Mouse (Mus musculus) ovary, postnatal 36 days (tissue): Measurements from ENCODE around the gene Myo19.
A peak's percentile ranks its signal among the peaks of the same experiment; 100 is the strongest.
"Not testable (repeated sequence)": the region's sequence is repeated elsewhere in the genome, so short reads cannot be mapped to it uniquely, and the experiment has no call there.

Experiments
- DNase-seq: peaks from one replicate; pipeline ENCODE4 v3.0.0; 2022; ENCODE audit warnings: low spot score, mixed read lengths

Gene Myo19

DNA sequence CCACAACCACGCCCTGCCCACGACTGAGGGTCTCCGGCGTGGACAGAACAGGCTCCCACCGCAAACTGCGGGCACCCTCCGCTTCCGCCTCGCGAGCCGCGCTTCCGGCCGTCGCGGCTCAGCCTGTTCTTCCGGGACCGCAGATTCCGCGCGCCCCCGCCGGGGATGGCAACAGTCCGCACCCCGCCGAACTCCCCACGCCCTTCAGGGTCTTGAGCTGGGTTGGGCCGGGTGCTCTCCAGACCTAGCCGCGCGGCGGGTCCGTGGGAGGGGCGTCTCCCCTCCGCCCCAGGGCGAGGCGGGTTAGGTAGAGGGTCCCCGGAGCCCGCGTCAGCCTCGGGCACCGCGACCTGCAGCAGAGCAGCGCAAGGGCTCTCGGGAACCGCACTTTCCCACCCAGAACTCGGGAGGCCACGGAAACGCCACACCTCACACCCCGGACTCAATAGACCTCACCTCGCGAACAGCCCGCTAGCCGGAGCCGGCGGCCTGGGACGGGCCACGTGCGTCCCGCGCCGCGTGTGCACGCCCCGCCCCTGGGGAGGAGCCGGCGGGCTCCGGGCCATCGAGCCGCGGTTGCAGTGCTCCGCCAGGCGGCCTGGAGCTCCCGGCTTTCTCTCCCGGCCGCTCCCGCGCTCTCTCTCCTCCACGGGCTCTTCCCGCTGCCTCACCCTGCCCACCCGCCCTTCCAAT lies at the start of gene Myo19, which contains the start of gene Pigw:
Gene Myo19, plus strand, starts transcription at position 377 of the 693 bp plus-strand sequence.
Gene Pigw, minus strand, starts transcription at position 514 of the 693 bp plus-strand sequence.
- peak; percentile 85 for DNase-seq

DNA sequence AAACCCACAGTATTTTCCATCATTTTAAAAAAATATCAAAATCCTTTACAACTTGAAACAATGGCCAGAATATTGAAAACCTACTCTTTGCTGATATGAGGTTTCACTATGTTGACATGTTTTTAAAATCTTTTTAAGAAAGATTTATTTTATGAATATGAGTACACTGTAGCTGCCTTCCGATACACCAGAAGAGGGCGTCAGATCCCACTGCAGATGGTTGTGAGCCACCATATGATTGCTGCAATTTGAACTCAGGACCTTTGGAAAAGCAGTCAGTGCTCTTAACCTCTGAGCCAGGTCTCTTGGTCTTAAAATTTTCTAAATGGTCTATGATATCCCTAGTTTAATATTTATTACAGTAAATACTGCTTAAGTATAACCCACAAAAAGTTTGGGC lies 40.6 kb upstream of the Myo19 start:
- no peak for DNase-seq

DNA sequence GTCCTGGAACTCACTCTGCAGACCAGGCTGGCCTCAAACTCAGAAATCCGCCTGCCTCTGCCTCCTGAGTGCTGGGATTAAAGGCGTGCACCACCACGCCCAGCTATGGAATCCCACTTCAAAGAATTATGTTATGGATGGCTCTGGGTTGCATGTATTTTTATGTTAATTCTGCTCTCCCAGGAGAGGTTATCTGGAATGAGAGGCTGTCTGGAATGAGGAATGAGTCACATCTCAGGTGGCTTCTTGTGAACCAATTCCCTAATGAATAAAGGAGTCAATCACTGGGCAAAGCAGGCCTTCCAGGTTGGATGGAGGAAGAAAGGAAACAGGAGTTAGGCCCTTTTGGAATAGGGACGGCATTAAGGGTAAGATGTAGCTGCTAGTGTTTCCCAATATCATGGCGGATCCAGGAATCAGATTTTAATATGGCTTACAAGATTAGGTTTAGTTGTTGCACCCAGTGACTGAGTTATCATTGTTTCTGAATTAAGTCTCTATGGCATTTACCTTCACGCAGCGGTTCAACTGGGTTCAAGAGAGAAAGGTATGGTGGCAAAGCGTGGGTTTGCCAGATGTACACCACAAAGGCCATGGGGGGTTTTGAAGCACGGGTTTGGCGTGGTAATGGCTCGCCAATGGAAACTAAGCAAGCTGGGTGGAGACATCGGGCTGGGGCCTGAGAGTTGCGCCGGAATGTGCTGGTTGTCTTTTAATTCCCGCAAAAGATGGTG lies 33.0 kb upstream of the Myo19 start:
- DNase-seq: no peak

DNA sequence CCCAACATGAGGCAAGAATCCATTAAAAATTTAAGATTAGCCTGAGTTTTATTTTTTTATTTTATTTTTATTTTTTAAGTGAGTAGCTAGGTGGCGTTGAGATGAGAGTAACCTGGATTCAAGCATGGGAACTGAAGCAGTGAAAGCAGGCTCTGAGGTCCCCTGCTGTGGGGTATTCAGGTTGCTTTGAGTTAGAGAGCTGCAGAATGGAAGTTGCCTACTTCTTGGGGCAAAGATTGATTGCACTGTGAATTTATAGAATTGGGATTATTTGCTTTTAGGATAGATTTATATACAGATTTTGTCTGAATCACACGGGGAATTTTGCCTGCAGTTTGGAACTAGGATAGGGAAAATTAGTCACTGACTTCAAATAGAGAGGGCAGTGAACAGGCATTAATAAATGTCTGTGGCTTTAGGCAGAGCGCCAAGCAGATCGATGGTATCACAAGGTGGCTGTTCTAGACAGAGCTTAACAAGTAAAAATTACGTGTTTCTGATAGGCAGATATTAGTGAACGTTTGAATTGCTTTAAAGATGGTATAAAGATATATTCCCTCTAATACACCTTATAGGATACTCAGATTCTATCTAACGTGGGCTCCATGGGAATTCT lies 32.4 kb upstream of the Myo19 start:
- no peak for DNase-seq

DNA sequence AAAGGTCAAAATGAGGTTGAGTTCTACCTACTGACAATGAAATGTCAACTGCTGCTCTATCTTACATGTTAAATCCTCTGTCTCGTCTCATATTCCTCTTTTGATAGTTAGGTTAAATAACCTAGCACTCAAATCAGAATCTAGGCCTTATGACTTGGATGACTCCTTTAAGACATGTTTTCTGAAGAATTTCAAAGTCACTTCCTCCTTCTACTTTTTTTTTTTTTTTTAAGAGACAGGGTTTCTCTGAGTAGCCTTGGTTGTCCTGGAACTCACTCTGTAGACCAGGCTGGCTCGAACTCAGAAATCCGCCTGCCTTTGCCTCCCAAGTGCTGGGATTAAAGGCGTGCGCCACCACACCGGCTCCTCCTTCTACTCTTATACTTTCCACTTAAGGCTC lies 24.7 kb upstream of the Myo19 start:
- DNase-seq: no peak

DNA sequence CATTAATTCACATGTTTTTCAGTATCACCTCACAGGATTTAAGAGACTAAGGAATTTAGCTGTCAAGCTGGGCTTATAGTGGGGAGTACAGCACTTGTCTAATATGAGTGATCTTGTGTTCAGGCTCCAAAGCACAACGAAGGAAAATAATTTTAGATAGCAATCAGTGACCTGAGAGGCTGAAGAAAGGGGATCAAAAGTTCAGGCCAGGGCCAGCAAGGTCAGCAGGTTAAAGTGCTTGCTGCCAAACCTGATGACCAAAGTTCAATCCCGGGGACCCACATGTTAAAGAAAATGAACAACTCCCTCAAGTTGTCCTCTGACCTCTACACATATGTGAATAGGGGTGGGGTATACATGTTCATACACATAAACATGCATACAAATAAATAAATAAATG lies 14.7 kb upstream of the Myo19 start:
- no peak for DNase-seq

DNA sequence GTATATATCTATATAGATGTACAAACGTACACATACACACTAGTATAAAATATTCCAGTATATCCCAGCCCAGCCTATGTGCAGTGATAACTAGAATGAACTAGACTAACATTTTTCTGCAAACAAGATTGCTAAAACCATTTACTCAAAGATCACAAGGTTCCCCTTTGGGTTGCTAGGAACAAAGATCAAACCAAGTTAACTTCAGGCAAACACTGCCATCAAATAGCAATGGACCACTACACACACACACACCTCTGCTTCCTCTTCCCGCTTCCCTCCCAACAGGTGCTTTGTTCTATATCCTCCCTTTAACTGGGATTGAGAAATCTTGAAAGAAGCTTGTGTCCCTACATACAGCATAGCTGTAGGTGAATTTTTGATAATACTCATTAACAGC lies 12.4 kb upstream of the Myo19 start:
- no peak for DNase-seq

DNA sequence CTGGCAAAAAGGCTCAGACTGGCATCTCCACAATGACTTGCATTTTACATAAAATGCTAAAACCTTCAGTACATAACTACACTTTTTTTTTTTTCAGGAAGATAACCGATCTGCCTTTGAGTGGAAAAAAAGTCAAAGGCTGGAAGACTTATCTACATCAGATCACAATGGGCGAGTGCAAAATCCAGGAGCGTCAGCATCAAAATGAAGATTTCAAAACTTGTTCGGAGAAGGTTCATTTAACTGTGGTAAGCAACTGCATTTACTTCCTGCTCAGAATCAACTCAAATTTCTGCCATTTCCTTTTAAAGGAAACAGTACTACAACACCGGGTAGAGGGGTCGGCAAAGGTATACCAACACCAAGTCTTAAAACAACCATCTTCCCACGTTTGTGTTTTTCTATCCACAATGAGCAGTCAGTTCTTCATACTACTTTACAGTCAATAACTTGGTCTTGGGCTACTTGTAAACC lies 11.1 kb upstream of the Myo19 start:
- DNase-seq: no peak

DNA sequence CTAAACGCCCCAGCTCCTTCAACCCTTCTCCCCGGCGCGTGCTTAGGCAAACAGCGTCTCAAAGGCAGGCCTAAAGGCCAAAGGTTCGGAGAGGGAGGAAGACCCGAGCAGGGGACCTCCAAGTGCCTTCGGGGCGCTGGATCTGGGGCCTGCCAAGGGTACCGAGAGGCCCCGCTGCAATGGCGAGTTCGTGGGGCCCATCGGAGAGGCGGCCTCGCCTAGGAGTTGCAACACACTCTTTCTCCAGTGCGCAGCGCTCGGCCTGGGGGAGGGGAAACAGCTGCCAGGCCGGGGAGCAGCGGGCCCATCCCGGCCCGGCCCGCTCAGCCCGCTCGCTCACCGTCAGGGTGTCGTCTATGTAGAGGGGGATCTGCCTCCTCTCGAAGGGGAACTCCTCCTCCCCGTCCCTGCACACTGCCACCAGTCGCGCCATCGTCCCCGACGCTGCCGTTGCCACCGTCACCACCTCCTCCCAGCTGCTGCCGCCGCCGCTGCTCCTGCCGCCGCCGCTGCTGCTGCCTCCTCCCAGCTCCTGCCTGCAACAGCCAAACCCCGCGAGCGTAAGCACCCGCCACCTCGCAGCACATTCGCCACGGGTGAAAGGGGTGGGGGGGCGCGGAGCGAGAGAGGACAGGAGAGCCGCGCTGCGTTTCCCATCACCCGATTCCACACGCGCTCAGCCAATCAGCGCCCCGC lies 10.3 kb upstream of the Myo19 start:
- DNase-seq: peak; percentile 95

DNA sequence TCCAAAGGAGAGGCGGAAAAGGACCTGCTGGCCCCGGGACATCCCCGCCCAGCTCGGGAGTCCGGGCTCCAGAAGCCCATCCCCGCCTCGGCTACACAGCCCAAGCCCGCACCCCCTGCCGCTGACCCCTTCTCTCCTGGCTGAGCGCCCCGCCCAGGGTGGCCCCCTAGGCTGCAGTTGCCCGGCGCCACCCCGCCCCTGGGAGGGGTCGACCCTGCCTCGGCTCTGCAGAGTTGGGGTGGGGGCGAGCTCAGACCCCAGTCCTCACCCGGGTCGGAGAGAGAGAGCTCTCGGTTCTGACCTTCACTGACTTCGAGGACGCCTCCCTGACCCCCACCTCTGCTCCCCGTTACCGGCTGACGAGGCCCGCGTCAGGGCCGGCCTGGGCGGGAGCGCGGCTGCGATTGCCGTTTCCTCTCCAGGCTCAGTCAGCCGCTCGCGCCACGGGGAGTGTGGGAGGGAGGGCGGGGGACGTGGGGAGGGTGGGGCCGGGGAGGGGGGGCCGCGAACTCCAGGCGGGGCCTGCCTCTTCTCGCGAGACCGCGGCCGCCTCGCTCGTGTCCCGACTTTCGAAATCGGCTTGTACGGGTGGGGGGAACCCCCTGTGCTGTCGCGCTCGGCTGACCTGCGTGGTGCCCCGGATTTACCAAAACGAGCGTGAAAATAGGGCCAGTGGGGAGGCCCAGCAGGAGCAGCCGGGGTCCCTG lies 9.5 kb upstream of the Myo19 start, which contains the start of gene Ggnbp2:
Gene Ggnbp2, minus strand, starts transcription at position 481 of the 707 bp plus-strand sequence.
- peak; percentile 93 for DNase-seq

DNA sequence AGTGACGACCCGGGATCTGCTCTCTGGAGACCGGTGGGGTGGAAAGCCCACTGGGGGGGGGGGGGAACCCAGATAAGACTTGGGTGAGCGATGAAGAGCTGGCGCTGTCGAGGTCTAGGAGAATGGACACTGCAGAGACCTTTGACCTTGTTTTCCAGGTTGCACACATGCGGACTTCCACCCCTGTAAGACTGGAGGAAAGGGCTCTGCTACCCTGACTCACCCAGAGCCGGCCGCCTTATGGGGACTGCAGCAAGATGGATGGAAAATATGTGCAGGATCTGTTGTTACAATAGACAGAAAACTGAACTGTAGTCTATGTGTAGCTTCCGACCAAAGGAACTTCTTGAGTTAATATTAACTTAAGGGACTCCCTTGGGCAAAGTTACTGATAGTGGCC lies 8.9 kb upstream of the Myo19 start:
- no peak for DNase-seq

DNA sequence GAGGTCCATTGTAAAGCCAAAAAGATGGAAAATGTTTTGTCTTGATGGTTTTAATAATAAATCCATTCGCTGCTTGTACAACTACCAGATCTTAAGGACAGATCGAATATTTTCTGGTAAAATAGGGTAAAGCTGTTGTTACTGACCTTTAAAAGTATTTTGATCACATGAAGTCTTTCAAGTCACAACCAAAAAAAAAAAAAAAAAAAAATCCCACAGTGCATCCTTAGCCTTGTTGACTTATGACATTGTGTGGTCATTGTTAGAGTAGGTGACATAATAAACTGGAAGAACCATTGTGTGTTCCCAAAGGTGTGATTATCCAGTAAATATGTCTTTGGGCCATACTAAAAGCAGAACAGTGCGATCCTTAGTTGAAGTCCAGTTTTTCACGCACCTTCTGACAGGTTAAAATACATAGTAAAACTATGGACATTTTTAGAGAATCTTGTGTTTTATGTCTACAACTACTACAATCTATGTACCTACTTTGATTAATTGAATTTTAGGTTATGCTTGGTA lies 8.3 kb upstream of the Myo19 start:
- no peak for DNase-seq

DNA sequence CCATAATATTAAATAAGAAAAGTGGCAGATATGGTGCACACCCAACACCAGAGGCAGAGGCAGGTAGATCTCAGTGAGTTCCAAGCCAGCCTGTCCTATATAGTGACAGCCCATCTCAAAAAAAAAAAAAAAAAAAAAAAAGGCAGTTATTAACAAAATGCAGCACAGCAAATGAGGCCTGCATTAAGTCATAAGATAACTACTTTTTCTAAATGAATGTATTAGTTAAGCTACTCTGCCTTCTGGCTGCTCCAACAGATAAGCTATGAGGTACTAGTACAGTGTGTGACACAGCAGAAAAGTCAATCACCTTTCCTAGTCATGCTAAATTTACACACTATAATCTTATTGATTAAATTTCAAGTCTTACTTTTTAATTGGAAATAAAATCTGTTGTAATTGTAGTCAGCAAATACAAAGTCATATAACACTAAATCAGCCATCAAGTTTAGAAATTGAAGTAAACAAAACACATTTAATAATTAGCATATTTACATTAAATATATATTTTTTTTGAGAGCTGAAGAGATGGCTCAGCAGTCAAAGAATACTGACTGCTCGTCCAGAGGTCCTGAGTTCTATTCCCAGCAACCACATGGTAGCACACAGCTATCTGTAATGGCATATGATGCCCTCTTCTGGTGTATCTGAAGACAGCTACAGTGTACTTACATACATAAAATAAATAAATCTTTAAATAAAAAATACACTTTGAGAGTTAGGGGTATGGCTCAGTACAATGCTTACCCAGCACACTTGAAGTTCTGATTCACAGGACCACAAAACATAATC lies 6.7 kb upstream of the Myo19 start:
- DNase-seq: no peak

DNA sequence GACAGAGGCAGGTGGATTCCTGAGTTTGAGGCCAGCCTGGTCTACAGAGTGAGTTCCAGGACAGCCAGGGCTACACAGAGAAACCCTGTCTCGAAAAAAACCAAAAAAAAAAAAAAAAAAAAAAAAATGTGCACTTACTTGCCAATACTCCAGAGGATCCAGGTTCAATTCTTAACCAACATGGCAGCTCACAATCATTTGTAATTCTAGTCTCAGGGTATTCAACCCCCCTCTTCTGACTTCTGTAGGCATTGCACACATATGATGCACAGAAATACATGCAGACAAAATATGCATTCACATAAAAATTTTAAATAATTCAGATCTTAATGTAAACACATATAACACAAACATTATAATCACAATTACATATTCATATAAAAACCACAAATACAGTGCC lies 3.9 kb upstream of the Myo19 start:
- DNase-seq: not testable (repeated sequence)

DNA sequence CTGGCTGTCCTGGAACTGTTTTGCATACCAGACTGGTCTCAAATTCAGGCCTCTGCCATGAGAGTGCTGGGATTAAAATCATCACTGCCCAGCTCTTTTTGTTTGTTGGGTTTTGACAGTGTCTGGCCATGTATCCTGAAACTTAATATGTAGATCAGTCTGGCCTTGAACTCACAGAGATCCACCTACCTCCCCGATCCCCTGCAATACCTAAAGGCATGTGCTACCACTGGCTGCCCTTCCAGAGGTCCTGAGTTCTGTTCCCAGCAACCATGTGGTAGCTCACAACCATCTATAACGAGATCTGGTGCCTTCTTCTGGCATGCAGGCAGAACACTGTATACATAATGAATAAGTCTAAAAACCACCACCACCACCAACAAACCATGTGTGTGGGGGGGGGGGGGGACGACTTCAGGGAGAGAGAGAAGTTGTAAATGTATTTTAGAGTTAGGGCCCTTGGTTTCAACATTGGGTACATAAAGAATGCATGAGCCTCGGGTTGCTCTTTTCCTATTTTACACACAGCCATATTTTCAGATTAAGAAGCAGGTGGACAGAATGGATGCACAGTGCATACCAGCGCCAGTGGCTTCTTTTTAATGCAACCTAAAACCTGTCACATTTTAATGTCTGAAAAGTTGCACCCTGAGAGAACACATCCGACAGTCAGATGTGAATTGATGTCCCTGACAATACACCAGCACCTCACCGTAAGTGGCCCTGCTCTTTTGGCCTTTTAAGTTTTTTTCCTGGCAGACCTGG lies 759 bp upstream of the Myo19 start:
- DNase-seq: no peak

DNA sequence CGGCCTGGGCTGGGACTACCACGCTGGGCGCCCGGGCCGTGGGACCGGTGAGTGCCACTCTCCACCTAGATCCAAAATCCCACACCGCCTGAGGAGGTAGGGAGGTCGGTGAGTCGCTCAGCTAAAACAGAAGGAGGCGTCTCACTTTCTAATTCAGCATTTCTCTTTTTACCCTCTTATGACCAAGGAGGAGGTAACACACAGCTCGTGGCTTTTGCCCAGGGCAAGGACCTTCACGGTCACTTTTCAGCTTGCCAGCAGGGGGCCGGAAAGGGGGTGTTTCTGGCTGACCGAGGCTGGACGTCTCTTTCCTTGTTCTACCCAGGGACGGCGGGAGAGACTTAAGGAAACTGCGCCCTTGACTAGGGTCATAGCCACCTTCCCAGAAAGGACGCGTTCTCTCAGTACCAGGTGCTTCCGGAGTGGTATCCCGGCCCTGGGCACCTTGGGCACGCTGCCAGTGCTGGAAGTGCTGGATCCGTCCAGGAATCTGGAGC lies 565 bp downstream of the Myo19 start:
- peak; percentile 60 for DNase-seq

DNA sequence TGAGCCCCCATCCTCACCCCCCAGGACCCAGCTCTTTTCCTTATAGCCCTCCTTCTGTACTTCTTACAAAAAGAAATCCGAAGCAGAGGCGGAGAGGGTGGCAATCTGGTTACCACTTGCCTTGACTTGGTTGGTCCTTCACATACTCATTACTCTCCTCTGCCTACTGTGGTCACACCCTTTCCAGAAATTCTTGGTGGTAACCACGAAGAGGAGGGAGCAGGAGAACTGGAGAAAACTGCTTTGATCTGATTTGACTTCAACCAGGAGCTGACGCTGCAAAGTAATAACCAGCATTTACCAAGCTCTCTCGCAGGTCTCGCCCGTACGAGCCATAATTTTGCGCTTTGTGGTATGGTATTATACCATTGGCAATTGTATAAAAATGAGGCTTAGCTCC lies 1.0 kb downstream of the Myo19 start:
- DNase-seq: no peak

DNA sequence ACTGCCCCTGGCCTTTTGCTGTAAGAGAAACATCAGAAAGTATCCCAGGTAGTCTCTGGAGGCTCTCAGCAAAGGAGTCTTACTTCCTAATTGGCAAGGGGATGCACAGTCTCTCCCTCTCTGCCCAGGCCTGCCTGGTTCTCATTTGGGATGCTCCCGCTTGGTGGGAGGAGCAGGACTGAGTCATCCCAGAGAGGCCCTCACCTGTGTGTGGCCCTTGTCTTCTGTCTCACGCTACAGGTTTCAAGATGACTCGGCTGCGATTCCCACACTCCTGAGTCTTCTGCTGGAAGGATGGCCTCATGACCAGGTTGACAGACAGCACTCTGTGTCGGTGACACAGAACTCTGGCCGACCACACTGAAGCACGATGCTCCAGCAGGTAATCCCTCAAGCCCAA lies 2.4 kb downstream of the Myo19 start:
- DNase-seq: no peak

DNA sequence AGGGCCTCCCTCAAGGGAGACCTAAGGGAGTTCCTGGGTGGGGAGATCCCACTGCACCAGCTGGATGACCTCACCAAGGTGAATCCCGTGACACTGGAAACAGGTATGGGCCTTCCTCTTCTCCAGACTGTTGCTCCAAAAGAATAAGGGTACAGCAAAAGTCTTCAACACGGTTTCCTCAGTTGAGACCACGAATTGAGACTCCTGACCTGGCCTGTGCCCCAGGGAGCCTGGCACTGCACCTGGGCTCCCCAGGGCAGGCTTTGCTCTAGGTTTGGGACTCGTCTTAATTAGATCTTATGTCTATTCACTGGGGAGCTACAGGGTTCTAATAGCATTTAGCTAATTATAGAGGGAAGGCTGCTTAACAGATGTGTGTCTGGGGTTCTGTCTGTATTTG lies 5.3 kb downstream of the Myo19 start:
- DNase-seq: no peak

DNA sequence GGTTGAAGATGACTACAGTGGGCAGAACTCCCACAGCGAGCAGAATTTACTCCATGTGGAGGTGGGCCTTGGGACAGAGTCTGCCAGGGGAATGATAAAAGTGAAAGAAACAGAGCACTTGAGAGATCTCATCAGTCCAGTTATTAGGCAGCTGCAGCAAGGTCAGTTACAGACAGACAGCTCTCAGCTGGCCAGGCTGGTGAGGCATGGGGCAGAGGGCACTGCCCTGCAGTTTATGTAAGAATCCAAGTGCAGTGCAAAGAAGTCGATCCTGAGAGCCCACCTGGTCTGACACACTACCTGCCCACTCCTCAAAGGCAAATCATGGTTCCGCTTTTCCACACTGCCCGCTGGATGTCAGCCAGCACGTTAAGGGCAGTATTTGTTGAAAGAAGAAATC lies 6.3 kb downstream of the Myo19 start:
- DNase-seq: no peak
